Mouse (Mus musculus) E14TG2a.4 (cell line): ENCODE measurements around the gene Tmprss15.
A peak's percentile ranks its signal among the peaks of the same experiment; 100 is the strongest.

Experiments used
- H3K27me3 ChIP-seq: 2 replicates; pipeline ENCODE4 v1.6.1; 2014; ENCODE audit warnings: low read length, control low read depth; ENCODE audit not compliant: insufficient read depth
- H3K36me3 ChIP-seq: 2 replicates; pipeline ENCODE4 v1.6.1; 2014; ENCODE audit warnings: low read length, control low read depth; ENCODE audit not compliant: insufficient read depth
- H3K4me1 ChIP-seq: replicated peaks from 2 replicates; pipeline ENCODE4 v1.6.1; 2014; ENCODE audit warnings: low read depth, low read length, control low read depth
- H3K4me3 ChIP-seq: replicated peaks from 2 replicates; pipeline ENCODE4 v1.5.1; 2014; ENCODE audit warnings: mild to moderate bottlenecking, low read length
- H3K9me3 ChIP-seq: 2 replicates; pipeline ENCODE4 v1.6.1; 2014; ENCODE audit warnings: low read length, control low read depth
- CTCF ChIP-seq: conservative IDR thresholded peaks from 2 replicates; pipeline ENCODE4 v1.5.1; 2014; ENCODE audit warnings: low read length
- NANOG ChIP-seq: IDR thresholded peaks from 2 replicates; pipeline ENCODE4 v1.6.1; 2014; ENCODE audit warnings: borderline replicate concordance, low read length, mixed read lengths
- POU5F1 ChIP-seq: IDR thresholded peaks from 2 replicates; pipeline ENCODE4 v1.6.1; 2014; ENCODE audit warnings: low read length, borderline replicate concordance

Gene Tmprss15

DNA sequence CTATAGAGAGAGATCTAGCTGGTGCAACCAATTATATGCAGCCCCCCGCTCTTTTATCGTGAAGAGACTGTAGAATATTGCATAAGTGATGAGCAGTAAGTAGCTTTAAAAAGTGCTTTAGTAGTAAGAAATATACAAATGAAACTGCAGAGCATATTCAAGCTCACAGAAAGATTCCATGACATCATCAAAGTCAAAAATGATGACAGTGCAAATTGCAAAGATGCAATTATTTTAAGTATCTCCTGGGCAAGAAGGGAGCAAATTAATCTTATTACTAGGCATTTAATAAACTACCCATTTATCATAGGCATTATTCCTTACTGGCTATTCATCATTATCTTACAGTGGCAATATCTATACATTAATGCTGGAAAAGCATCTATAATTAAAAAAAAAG lies 156.6 kb downstream of the Tmprss15 start:
- H3K36me3 ChIP-seq, result no peaks in the 10 kb centered on the region
- no peaks in the 10 kb centered on the region for H3K9me3 ChIP-seq
- TF ChIP-seq CTCF (no peak), POU5F1 (no peak), NANOG (no peak)
- H3K27me3 ChIP-seq, result peaks cover 22% of the 10 kb centered on the region
- H3K4me3 ChIP-seq, result no peak overlapping the region
- H3K4me1 ChIP-seq, result peaks cover 13% of the 10 kb centered on the region; the same call in 1 of the 2 replicates

DNA sequence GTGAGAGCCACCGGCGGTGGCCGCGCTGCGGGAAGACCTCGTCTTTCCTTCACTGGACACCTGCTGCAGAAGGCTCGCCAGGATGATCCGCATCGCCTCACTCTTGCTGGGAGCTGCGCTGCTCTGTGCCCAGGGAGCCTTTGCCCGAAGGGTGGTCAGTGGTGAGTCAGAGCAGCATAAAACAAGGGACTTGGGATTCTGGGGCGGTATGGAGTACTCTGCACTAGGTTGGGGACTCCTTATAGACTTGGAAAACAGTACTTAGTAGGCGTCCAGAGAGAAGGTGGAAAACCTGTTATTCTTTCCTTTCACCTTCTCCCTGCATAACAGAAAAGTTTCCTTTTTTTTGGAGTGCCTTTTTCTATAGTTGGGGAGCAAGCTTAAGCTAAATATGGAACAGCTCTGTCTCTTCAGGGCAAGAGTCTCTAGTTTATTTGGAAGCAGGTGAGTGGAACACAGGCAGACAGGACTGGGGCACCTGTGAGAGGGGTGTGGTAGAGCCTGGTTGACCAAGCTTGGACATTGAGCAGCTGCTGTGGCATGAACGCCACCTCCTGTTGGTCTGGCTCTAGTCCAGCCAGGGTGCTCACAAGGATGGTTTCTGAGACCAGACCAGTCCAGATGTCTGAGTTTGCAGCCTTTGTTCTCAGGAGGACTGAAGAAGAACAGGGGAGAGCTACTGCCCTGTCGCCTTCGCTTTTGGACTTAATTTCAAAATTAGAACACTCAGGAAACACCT lies 159.4 kb downstream of the Tmprss15 start:
- Histone ChIP-seq H3K9me3 (no peaks in the 10 kb centered on the region), H3K36me3 (no peaks in the 10 kb centered on the region), H3K4me1 (peaks cover 13% of the 10 kb centered on the region; the same call in 1 of the 2 replicates), H3K4me3 (peak overlapping the region; percentile 70), H3K27me3 (peaks cover 22% of the 10 kb centered on the region)
- no peak for TF ChIP-seq POU5F1
- no peak for TF ChIP-seq NANOG
- no peak for TF ChIP-seq CTCF

DNA sequence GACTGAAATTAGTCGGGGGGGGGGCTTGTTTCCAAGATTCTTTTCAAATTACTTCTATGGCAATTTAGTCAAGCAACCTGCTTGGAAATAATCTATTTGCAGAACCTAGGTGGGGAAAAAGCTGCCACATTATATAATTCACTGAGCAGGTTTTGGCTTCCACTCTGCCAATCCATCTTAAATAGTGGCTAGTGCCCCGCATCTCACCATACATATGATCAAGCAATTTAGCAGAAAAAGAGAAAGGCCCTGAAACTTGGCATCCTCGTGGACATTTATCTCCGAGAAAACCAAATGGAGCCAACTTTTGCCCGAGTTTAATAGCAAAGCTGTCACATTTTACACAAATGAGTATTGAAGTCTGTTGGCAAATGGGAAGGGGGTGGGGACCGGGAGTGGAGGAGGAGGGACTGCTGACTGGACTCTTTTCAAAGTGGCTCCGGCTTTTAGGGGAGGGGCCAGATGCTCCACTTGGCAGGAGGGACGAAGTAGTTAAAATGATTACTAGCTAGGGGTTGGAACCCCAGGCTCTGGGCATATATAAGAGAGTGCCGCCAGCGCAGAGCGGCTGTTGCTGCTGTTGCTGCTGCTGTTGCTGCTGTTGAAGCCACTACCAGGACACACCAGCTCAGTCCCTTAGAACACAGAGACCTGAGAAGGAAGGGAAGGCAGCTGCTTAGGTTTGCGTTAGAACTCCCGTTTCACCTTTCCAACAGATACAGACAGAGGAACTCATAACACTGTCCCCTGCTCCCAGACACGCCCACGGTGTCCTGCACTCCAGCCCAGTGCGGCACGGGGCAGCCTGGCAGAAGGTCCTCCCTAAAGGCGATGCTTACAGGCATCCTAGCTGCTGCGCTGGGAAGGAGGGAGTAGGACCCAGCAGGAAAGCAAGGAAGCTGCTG lies 160.3 kb downstream of the Tmprss15 start, which contains the start of gene Chodl:
Gene Chodl (plus strand): TSS at position 567 of the 905 bp plus-strand sequence.
- peak within 1 kb of the TSS; percentile 70 for H3K4me3 ChIP-seq
- TF ChIP-seq CTCF, result no peak
- TF ChIP-seq POU5F1, result no peak
- TF ChIP-seq NANOG, result no peak
- H3K27me3 ChIP-seq, result peaks cover 22% of the 10 kb centered on the region
- H3K4me1 ChIP-seq, result peaks cover 13% of the 10 kb centered on the region; the same call in 1 of the 2 replicates
- no peaks in the 10 kb centered on the region for H3K36me3 ChIP-seq
- no peaks in the 10 kb centered on the region for H3K9me3 ChIP-seq

DNA sequence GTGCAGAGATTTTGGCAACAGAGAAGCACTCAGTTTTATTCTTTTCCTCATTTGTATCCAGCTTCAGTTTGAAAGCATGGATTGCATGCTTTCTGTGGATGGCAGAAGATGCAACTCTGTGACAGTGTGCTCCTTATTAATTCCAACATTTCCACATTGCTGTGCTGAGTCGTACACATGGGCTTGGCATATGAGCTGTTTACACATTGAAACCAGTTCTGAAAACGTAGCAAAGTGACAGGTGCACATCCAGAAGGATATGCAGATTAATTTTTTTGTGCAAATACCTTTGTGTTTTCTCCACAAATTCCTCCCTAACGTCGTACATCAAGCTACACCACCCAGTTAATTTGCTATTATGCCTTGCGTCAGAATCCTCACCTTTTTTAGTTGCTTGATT lies 168.3 kb downstream of the Tmprss15 start:
- Histone ChIP-seq H3K4me3 (no peak overlapping the region), H3K27me3 (no peaks in the 10 kb centered on the region), H3K9me3 (no peaks in the 10 kb centered on the region), H3K36me3 (no peaks in the 10 kb centered on the region), H3K4me1 (no peaks in the 10 kb centered on the region)
- TF ChIP-seq CTCF (no peak), NANOG (no peak), POU5F1 (no peak)
